Mouse (Mus musculus): ENCODE data around the gene Pard3b. TPM values are rescaled to one million over a fixed set of nuclear protein-coding genes. Genes with fewer than 3 reads are reported as not detected.

Pard3b gene
- total RNA-seq, 1 experiment from 2014 or later = 1.6 TPM

DNA sequence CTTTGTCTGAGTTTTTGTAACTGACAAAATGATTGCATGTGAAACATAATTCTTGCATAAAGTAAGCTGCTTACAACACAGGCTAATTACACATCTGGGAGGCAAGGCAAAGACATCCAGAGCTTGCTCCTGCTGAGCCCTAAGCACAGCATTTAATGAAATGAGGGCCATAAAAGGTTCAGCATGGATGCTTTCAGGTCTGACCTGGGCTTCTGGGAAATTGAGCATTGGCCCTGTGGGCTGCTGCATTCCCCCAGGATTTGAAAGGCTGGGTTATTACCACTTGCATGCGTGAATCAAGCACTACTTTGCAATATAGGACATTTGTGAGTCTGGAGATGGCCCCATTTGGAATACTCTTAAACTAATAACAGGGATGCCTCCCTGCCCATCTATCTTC, 552.2 kb downstream of the Pard3b start:
- no peak for ATAC-seq (ENCODE audit: extremely low read depth, insufficient number of reproducible peaks, low FRiP score, poor library complexity, severe bottlenecking)

DNA sequence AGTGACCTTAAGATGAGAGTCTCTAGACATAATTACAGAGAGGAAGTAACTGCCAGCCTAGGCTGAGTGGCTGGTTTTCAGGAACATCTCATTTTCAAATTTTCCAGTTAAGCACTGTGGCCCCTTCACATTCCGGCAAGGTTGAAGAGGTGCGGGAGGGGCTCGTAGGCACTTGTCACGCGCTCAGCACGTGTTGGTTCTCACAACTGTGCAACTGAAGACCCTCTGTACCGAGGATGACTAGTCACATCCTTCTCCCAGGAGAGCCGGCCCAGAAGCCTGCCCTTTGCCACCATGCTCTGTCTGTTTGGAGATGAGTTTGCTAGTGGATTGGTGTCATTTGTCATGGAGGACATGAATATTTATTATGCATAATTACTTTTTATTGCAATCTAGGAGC, 558.9 kb downstream of the Pard3b start:
- no peak for ATAC-seq (ENCODE audit: extremely low read depth, insufficient number of reproducible peaks, low FRiP score, poor library complexity, severe bottlenecking)

DNA sequence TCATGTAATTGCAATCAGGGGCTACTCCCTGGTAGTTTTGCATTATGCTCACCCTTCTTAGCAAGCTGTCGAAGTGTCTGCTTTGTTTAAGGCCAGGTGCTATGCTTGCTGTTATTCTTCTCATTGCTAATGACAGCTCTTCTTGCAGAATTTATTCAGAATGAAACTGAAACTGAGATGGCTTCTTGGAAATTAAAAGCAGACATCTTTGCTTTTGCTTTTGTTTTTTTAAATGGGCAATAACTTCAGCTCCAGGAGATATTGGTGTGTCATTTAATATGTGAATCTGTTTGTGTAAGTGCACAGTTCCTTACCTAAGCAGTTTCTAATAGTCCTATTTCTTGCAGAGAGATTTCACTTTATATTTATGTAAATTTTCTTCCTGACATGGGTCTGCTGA, 562.3 kb downstream of the Pard3b start:
- ATAC-seq (ENCODE audit: extremely low read depth, insufficient number of reproducible peaks, low FRiP score, poor library complexity, severe bottlenecking) = no peak

DNA sequence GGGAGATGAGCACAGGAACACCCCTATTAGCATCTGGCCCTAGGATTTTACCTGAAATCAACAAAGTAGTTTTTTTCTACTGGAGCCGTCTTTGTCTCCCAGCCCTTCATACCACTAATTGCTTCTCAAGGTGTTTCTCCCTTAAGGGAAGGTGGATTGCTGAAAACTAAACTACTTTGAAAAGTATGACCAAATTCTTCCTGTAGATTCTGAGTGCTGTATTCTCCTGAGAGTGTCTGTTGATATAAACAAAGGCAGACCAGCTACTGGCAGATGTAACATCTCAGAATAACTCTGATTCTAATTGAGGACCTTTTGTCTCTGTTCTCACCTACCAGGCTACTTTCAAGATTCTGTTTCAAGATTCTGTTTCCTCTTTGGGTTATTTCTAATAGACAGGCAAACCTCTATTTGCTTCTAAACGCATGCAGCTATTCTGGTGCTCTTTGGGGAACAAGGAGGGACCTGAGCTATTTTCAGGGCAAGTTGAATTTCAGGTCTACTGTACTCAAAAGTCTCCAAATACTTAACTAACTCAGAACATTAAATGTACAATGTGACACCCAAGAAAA, 563.1 kb downstream of the Pard3b start:
- no peak for ATAC-seq (ENCODE audit: extremely low read depth, insufficient number of reproducible peaks, low FRiP score, poor library complexity, severe bottlenecking)

DNA sequence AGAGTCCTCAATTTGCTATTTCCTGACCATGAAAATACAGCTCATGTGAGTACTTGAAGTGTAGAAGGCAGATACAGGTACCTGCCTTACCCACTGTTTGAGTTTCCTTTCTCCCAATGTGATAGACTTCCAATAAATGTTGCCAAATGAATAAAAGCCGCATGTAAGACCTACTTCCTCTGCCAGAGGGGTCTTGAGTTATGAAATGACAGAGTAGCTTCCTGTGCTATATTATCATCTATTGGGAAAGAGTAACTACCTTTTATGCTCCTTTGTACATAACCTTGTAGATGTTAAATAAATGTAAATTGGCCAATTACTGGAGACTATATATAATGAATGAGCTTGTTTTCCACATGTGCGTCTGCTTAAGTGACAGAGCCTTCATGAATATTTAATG, 574.7 kb downstream of the Pard3b start:
- no peak for ATAC-seq (ENCODE audit: extremely low read depth, insufficient number of reproducible peaks, low FRiP score, poor library complexity, severe bottlenecking)

DNA sequence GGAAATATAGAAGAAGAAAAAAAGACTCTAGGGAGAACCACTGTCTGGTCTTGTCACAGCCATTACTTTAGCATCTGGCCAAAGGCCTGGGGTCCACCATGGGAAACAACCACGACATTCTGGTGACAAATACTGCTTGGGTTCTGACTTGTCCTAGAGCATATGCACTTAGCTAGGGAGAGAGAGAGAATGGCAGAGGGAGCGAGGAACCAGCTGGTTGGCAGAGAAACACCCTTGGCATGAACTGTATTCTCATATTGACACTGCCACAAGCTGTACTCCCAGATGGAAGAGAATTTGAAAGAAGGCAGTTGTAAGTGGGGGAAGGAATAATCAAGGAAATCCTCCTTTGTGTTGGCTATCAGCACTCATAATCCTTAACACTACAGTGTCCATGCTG, 577.2 kb downstream of the Pard3b start:
- no peak for ATAC-seq (ENCODE audit: extremely low read depth, insufficient number of reproducible peaks, low FRiP score, poor library complexity, severe bottlenecking)

DNA sequence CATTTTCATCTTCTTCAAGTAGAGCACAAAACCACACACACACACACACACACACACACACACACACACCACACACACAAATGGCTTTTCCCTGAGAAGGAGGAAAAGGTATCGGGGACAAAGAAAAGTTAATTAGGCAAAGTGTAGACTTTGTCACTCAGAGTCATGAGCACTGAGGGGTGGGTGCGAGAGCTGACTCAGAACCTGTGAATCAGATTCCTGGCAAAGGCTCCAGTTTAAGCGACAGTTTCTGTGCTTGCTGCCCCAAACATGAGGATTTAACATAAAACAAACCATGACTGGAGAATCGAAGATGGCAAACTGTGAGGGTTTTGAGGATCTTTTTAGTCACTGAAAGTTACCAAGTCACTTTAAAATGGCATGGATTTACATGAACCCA, 577.9 kb downstream of the Pard3b start:
- no peak for ATAC-seq (ENCODE audit: extremely low read depth, insufficient number of reproducible peaks, low FRiP score, poor library complexity, severe bottlenecking)

DNA sequence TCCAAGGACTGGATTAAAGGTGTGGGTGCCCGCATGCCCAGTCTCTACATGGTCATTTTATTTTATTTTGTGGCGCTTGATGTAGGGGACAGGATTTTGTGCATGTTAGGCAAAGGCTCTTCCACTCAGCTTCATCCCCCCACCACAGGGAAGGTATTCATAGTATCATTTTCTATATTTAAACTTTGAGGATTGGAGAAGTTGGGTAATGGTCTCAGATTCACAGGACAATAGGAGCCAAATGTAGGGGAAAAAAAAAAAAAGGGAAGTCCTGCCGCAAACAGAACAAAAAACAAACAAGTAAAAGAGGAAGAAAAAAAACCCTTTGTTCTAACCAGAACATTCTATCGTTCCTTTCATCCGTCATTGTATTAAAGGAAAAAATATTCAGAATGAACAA, 590.5 kb downstream of the Pard3b start:
- ATAC-seq (ENCODE audit: extremely low read depth, insufficient number of reproducible peaks, low FRiP score, poor library complexity, severe bottlenecking) = no peak

DNA sequence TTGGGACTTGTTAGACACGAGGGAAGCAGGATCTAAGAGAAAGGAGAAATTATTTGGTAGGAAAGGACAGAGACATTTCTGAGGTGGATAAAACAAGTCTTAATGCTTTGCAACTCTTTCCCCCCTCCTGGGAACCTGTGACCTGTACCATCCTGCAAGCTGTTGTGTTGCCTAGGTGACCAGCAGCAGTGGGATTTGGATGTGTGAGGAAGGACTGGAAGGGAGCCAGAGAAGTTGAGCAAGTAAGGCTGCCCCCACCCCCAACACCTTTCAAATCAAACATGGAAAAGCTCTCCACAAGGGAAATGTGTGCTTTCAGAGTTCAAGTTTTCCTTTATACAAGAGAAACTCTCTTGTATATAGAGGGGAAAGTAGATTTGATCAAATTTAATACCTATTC, 595.4 kb downstream of the Pard3b start:
- ATAC-seq (ENCODE audit: extremely low read depth, insufficient number of reproducible peaks, low FRiP score, poor library complexity, severe bottlenecking) = no peak

DNA sequence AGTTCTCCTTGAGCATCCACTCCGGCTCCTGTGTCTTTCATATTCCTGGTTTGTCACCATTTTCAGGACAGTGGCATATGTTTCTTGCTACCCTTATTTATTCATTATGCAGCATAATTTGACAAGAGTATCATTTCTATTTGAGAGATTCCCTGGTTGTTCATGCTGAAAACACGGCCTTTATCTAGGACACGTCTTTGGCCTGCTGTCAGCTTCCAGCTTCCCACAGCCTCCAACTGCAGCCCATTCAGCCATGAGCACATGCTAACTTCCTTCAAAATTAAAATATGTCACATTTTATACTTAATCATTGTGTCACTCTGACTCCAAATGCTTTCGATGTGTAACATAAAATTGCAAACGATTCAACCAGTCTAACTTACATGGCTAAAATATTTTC, 596.5 kb downstream of the Pard3b start:
- ATAC-seq (ENCODE audit: extremely low read depth, insufficient number of reproducible peaks, low FRiP score, poor library complexity, severe bottlenecking) = no peak

DNA sequence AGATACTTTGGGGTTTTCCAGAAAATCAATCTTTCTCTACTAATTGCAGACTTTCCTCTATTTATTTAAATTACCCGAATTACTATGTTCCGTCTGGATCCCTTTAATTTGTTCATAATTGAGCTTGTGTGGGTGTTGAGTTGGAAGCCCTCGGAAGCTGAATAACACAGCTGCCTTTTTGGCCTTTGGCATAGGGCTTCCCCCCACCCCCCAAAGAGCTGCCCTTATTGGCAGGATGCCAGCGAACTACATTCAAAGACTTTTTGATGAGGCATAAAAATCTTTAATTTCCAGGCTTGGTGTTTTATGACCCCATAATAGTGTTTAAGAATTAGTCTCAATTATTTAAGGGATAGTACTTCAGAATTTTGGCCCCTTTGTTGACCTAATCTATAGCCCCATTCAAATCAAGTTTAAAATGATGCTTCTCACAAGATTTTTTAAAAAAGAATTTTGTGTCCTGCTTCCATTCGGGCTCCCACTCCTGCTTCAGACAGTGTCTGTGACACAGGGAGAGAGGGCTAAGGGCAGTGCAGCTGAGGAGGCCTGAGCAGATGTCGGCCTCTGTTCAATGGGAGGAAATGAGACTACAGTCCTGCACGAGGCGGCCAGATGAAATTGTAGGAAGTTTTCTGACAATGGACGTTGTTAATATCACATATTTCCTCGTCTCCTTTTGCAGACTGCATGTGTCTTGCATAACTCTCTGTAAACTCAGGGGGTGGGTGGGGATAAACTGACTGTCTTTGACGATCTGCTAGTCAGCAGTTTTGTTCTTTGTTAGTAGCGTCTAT, 605.8 kb downstream of the Pard3b start:
- ATAC-seq (ENCODE audit: extremely low read depth, insufficient number of reproducible peaks, low FRiP score, poor library complexity, severe bottlenecking) = no peak

DNA sequence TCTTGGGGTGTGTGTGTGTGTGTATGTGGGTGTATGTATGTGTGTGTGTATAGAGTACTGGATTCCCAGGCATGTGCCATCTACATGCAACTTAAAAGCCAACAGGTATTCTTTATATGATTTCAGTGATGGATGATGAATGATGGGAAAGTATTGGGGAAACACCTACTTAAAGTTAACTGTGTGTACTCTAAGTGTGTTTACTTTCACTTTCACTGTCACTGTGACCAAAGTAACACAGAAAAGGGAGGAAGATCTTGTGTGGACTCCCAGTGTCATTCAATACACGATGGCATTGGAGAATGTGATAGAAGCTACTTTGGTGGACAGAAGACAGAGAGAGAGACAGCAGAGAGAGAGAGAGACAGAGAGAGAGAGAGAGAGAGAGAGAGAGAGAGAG, 613.8 kb downstream of the Pard3b start:
- ATAC-seq (ENCODE audit: extremely low read depth, insufficient number of reproducible peaks, low FRiP score, poor library complexity, severe bottlenecking) = no peak

DNA sequence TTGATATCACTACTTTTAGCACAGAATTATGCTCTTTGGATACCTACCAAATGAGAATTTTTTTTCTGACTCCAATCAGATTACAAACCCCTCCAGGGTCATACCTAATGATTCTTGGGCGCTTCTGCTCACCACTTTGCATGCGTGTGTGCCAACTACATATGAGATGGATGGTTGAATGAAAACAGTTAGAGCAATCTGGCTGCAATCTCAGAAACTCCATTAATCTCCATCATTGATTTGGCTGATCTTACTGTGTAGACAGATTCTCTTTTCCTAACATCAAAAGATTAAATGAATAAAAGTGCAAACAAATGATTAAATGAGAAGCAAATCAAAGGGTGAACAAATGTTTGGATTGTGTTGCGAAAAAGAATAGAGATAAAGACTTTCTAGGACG, 615.7 kb downstream of the Pard3b start:
- no peak for ATAC-seq (ENCODE audit: extremely low read depth, insufficient number of reproducible peaks, low FRiP score, poor library complexity, severe bottlenecking)

DNA sequence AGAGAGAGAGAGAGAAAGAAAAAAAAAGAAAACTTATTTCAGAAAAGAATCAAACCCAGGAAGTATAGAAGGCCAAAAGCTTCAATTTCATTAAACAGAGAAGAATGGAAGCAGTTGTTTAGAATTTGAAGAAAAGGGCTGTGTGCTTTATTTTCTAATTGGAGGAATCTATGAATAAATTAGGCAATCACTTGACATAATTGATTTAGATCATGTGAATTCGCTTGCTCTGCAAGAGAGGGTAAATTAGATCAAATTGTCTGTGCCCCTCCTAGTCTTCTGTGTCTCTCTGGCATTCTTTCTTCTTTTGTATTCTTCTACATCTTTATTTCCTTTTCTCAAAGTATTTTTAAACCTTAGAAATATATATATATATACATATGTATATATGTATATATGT, 616.3 kb downstream of the Pard3b start:
- no peak for ATAC-seq (ENCODE audit: extremely low read depth, insufficient number of reproducible peaks, low FRiP score, poor library complexity, severe bottlenecking)

DNA sequence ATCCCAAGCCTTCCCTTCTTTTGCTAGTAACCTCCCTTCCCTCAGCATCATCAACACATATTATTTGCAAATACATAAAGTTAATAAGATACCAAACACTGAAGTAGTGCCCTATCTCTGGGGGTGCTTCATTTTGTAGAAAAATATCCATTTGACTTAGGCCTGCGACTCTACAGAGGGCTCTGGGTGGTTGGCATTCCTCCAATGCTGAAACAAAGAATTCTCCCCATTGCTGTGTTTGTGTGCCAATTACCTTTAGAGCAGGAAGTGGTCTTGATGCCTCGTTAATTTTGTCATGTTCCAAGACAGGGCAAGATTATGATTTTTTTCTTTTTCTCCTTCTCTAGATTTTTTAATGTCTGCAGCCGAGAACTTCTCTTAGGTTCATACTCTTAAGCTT, 637.8 kb downstream of the Pard3b start:
- ATAC-seq (ENCODE audit: extremely low read depth, insufficient number of reproducible peaks, low FRiP score, poor library complexity, severe bottlenecking) = no peak

DNA sequence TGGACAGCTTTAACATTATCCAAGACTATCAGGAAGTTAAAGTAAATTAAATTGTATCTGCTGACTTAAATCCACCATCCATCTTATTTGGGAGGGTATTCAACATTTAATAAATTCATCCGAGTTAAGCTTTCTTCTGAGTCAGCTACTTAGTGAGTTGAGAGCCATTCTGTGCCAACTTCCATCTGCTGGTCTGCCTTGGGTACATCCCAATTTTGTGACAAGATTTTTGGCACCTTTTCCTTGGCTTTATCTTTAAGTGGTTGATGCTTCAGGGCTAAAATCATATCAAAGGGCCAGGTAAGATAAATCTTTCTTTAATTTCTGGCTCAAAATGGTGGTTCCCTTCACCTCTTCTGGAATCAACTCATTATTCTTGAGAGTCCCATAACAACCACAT, 640.0 kb downstream of the Pard3b start:
- ATAC-seq (ENCODE audit: extremely low read depth, insufficient number of reproducible peaks, low FRiP score, poor library complexity, severe bottlenecking) = no peak

DNA sequence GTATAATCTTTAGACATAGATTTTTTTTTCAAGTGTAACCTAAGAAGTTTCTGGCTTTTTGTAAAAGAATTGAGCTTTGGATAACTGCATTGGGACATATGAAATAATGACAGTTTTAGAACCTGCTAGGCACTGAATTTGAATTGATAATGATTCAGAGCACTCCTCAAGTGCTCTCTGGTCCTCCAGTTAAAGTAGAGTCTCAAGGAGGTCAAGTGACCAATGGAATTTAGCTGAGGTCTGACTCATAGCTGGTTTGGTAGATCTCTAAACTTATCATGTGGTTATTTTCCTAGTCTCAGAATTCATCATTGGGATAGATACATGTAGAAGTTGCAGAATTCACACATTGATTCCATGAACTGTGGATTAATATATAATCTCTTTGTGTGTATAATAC, 642.0 kb downstream of the Pard3b start:
- ATAC-seq (ENCODE audit: extremely low read depth, insufficient number of reproducible peaks, low FRiP score, poor library complexity, severe bottlenecking) = no peak

DNA sequence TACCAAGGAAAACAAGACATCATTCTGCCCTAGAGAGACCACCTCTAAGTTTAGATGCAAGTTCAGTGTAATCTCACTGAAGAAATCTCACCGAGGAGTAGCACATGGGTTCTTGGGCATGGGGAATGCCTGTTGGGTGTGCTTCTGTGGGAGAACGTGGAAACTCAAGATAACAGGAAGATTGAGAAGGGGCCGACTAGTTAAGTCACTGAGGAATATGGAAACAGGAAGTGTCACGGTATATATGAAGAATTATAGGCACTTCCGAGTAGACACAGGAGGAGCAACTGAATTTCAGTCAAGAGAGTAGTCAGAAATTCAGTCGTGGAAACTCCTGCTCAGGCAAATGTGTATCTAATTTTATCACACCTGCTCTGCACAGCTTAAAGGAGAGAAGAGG, 644.2 kb downstream of the Pard3b start:
- no peak for ATAC-seq (ENCODE audit: extremely low read depth, insufficient number of reproducible peaks, low FRiP score, poor library complexity, severe bottlenecking)

DNA sequence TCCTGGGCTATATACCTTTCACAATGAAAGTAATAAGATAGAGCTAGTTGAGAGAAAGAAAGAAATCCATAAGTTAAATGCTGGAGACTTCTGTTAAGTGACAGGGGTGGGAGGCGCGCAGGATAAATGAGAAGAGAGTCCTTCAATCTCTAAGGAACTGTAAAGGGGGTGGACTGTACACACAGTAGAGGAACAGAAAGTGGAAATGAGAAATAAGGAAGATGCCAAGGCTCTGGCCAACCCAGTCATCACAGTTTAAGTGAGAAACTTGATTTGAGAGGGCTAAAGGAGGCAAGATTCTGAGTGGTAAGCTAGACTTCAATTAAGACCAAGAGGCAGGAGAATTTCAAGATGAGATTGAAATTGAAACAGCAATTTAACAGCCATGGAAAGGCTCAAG, 645.0 kb downstream of the Pard3b start:
- ATAC-seq (ENCODE audit: extremely low read depth, insufficient number of reproducible peaks, low FRiP score, poor library complexity, severe bottlenecking) = no peak

DNA sequence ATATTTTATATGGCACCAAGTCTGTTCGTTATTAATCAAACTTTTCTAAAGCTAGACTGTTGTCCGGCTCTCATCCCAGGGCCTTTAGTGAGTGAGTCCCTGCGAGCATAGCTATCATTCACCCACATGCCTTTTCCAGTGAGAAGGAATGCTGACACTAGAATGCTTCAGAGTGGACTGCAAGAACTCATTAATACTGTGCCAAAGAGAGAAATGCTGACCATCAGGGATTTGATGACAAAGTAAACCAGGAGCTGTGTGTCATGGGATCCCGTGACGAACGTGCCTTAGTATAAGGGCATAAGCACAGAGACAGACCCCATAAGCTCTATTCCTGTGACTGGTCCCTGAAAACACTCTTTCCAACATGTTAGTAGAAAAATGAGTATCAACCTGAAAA, 670.8 kb downstream of the Pard3b start:
- no peak for ATAC-seq (ENCODE audit: extremely low read depth, insufficient number of reproducible peaks, low FRiP score, poor library complexity, severe bottlenecking)

DNA sequence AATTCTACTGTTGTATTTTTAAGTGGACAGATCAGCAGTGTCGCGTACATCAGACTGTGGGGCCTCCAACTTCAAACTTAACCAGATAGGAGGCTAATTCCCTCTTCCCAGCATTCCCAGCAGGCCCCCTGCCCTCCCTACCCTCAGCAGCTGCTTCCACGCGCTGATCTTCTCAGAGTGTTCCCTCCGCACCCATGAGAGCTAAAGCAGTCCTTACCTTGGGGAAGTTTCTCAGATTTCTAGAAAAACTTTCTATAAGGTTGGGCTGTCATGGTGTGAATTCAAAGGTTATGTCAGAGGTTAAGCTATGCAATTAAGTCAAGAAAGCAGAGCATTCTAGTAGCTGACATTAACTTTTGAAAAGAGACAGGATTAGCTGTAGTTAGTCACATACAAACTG, 686.6 kb downstream of the Pard3b start:
- no peak for ATAC-seq (ENCODE audit: extremely low read depth, insufficient number of reproducible peaks, low FRiP score, poor library complexity, severe bottlenecking)

Measured in neutrophil, adult 5-6 weeks (primary cell).